Mouse (Mus musculus) lung, embryonic 16.5 days (tissue): ENCODE results near the gene Bhlhe23. TPM values are rescaled to one million over a fixed set of nuclear protein-coding genes. Genes with fewer than 3 reads are reported as not detected.
A peak's percentile ranks its signal among the peaks of the same experiment; 100 is the strongest.

Source experiments
- ATAC-seq: fragments of 200-750 bp; cut with Nextera tagmentation; 2 replicates; pipeline ENCODE4 v1.8.0; 2017; ENCODE audit warnings: low read depth, mild to moderate bottlenecking, moderate library complexity
- H3K27ac ChIP-seq: fragments of 300-500 bp; sonication (generic); 2 replicates; pipeline ENCODE4 v1.5.1; 2014; ENCODE audit warnings: mild to moderate bottlenecking, control low read depth, low read length
- H3K27me3 ChIP-seq: fragments of 300-500 bp; sonication (generic); 2 replicates; pipeline ENCODE4 v1.6.1; 2014; ENCODE audit warnings: low read depth, low read length, mixed read lengths; ENCODE audit not compliant: control insufficient read depth, insufficient read depth
- H3K36me3 ChIP-seq: fragments of 300-500 bp; sonication (generic); 2 replicates; pipeline ENCODE4 v1.6.1; 2014; ENCODE audit warnings: low read length; ENCODE audit not compliant: control insufficient read depth, insufficient read depth
- H3K4me1 ChIP-seq: fragments of 300-500 bp; sonication (generic); replicated peaks from 2 replicates; pipeline ENCODE4 v1.6.1; 2014; ENCODE audit warnings: low read length, mixed read lengths; ENCODE audit not compliant: control insufficient read depth, insufficient read depth
- H3K4me2 ChIP-seq: fragments of 300-500 bp; sonication (generic); 2 replicates; pipeline ENCODE4 v1.6.1; 2014; ENCODE audit warnings: low read depth, low read length, control low read depth
- H3K4me3 ChIP-seq: fragments of 300-500 bp; sonication (generic); 2 replicates; pipeline ENCODE4 v1.5.1; 2014; ENCODE audit warnings: mild to moderate bottlenecking, low read length, control low read depth
- H3K9ac ChIP-seq: fragments of 300-500 bp; sonication (generic); 2 replicates; pipeline ENCODE4 v1.6.1; 2014; ENCODE audit warnings: low read length, control low read depth
- H3K9me3 ChIP-seq: fragments of 300-500 bp; sonication (generic); 2 replicates; pipeline ENCODE4 v1.6.1; 2016; ENCODE audit warnings: low read length; ENCODE audit not compliant: control insufficient read depth
- WGBS: fragments of 180-500 bp; shearing (Covaris S2); extraction: QIAGEN DNeasy Blood & Tissue Kit; methylation state at CpG from one replicate; pipeline ENCODE4 v1.1.7; 2014; 5-methylcytosine and 5-hydroxymethylcytosine counted together
- polyA plus RNA-seq: library from polyadenylated mRNA; unstranded; fragments of >200 nt; fragmentation: Nextera tagmentation; extraction: Ambion mirVana; gene quantifications from 2 replicates; pipeline ENCODE4 v1.2.1, GENCODE M21; 2015

The Bhlhe23 gene
- not detected in 2 replicates for polyA plus RNA-seq

GRCm38 (mm10) chr2:180776793-180777192 is at the start of gene Bhlhe23:
Gene Bhlhe23 (minus strand): TSS chr2:180776900.
- H3K9ac ChIP-seq: no peak within 1 kb of the TSS
- WGBS: 1% methylated on average over 28 of the region's 28 CpGs
- no peaks in the 10 kb centered on the region for H3K4me1 ChIP-seq
- no peaks in the 10 kb centered on the region for H3K36me3 ChIP-seq
- H3K27ac ChIP-seq: no peak within 1 kb of the TSS
- ATAC-seq: no peak
- peak within 1 kb of the TSS; percentile 25; the same call in 1 of the 2 replicates for H3K4me2 ChIP-seq
- H3K4me3 ChIP-seq: 0 out of 2 replicates have a peak within 1 kb of the TSS, but pooled peaks have one; percentile 18
- H3K27me3 ChIP-seq: peaks cover 67% of the 10 kb centered on the region
- no peaks in the 10 kb centered on the region for H3K9me3 ChIP-seq

- no peaks in the 10 kb centered on the region for H3K36me3 ChIP-seq
- no peak for ATAC-seq
- H3K9ac ChIP-seq: no peak overlapping the region
- WGBS: 52% methylated on average over 11 of the region's 11 CpGs
- no peaks in the 10 kb centered on the region for H3K4me1 ChIP-seq
- no peaks in the 10 kb centered on the region for H3K9me3 ChIP-seq
- H3K27ac ChIP-seq: no peak overlapping the region
- no peaks in the 10 kb centered on the region for H3K27me3 ChIP-seq
- no peak overlapping the region for H3K4me2 ChIP-seq
- no peak overlapping the region for H3K4me3 ChIP-seq
Observed at GRCm38 (mm10) chr2:180825147-180825941, 48.6 kb upstream of the Bhlhe23 start.

- Histone ChIP-seq H3K27ac (no peak overlapping the region), H3K9ac (no peak overlapping the region), H3K36me3 (no peaks in the 10 kb centered on the region), H3K4me2 (no peak overlapping the region), H3K9me3 (no peaks in the 10 kb centered on the region), H3K4me1 (no peaks in the 10 kb centered on the region), H3K4me3 (no peak overlapping the region), H3K27me3 (no peaks in the 10 kb centered on the region)
- ATAC-seq: no peak
- WGBS: 75% methylated on average over 4 of the region's 4 CpGs
Observed at GRCm38 (mm10) chr2:180824724-180825123, 48.0 kb upstream of the Bhlhe23 start.

GRCm38 (mm10) chr2:180824061-180824460 is 47.4 kb upstream of the Bhlhe23 start:
- ATAC-seq: no peak
- Histone ChIP-seq H3K9ac (no peak overlapping the region), H3K4me1 (no peaks in the 10 kb centered on the region), H3K27me3 (no peaks in the 10 kb centered on the region), H3K27ac (no peak overlapping the region), H3K4me3 (no peak overlapping the region), H3K9me3 (no peaks in the 10 kb centered on the region), H3K4me2 (no peak overlapping the region), H3K36me3 (no peaks in the 10 kb centered on the region)
- WGBS: 48% methylated on average over 4 of the region's 4 CpGs

GRCm38 (mm10) chr2:180822476-180822875 is 45.8 kb upstream of the Bhlhe23 start:
- H3K4me2 ChIP-seq: no peak overlapping the region
- WGBS: 19% methylated on average over 6 of the region's 6 CpGs
- no peaks in the 10 kb centered on the region for H3K36me3 ChIP-seq
- no peaks in the 10 kb centered on the region for H3K9me3 ChIP-seq
- ATAC-seq: no peak; the same call in 1 of the 2 replicates
- H3K9ac ChIP-seq: no peak overlapping the region
- no peak overlapping the region for H3K27ac ChIP-seq
- H3K27me3 ChIP-seq: no peaks in the 10 kb centered on the region
- no peaks in the 10 kb centered on the region for H3K4me1 ChIP-seq
- H3K4me3 ChIP-seq: no peak overlapping the region

GRCm38 (mm10) chr2:180819504-180819903 is 42.8 kb upstream of the Bhlhe23 start:
- Histone ChIP-seq H3K4me3 (no peak overlapping the region), H3K9ac (no peak overlapping the region), H3K4me1 (no peaks in the 10 kb centered on the region), H3K27ac (no peak overlapping the region), H3K27me3 (no peaks in the 10 kb centered on the region), H3K9me3 (no peaks in the 10 kb centered on the region), H3K4me2 (no peak overlapping the region), H3K36me3 (no peaks in the 10 kb centered on the region)
- 91% methylated on average over 2 of the region's 2 CpGs for WGBS
- no peak for ATAC-seq

- H3K4me1 ChIP-seq: no peaks in the 10 kb centered on the region
- 40% methylated on average over 6 of the region's 6 CpGs for WGBS
- no peak for ATAC-seq
Observed at GRCm38 (mm10) chr2:180816440-180817065, 39.9 kb upstream of the Bhlhe23 start.

GRCm38 (mm10) chr2:180813982-180814568 is 37.4 kb upstream of the Bhlhe23 start:
- H3K4me2 ChIP-seq: no peak overlapping the region
- 45% methylated on average over 4 of the region's 4 CpGs for WGBS
- no peak for ATAC-seq
- H3K4me1 ChIP-seq: no peaks in the 10 kb centered on the region
- H3K9me3 ChIP-seq: no peaks in the 10 kb centered on the region
- H3K36me3 ChIP-seq: no peaks in the 10 kb centered on the region
- H3K27me3 ChIP-seq: no peaks in the 10 kb centered on the region
- H3K9ac ChIP-seq: no peak overlapping the region
- no peak overlapping the region for H3K27ac ChIP-seq
- no peak overlapping the region for H3K4me3 ChIP-seq

More at GRCm38 (mm10) chr2:180816440-180817065, 39.9 kb upstream of the Bhlhe23 start:
- Histone ChIP-seq H3K9ac (no peak overlapping the region), H3K4me2 (no peak overlapping the region), H3K9me3 (no peaks in the 10 kb centered on the region), H3K27me3 (no peaks in the 10 kb centered on the region), H3K4me3 (no peak overlapping the region), H3K27ac (no peak overlapping the region), H3K36me3 (no peaks in the 10 kb centered on the region)

- Histone ChIP-seq H3K4me1 (no peaks in the 10 kb centered on the region), H3K27me3 (no peaks in the 10 kb centered on the region), H3K4me3 (no peak overlapping the region), H3K9ac (no peak overlapping the region), H3K4me2 (no peak overlapping the region), H3K36me3 (no peaks in the 10 kb centered on the region), H3K9me3 (no peaks in the 10 kb centered on the region), H3K27ac (no peak overlapping the region)
- 38% methylated on average over 2 of the region's 2 CpGs for WGBS
- no peak for ATAC-seq
Observed at GRCm38 (mm10) chr2:180811002-180811401, 34.3 kb upstream of the Bhlhe23 start.
